Mouse (Mus musculus) hindbrain, embryonic 12.5 days (tissue): Measurements from ENCODE around the gene Cwc22. TPM values are rescaled to one million over a fixed set of nuclear protein-coding genes. Genes with fewer than 3 reads are reported as not detected.

ENCODE experiments used
- ATAC-seq: fragments of 200-750 bp; cut with Nextera tagmentation; 2 replicates; pipeline ENCODE4 v1.8.0; 2017; ENCODE audit warnings: moderate TSS enrichment; ENCODE audit not compliant: low FRiP score
- H3K27ac ChIP-seq: fragments of 300-500 bp; sonication (generic); 2 replicates; pipeline ENCODE4 v1.5.1; 2016; ENCODE audit warnings: mild to moderate bottlenecking
- H3K27me3 ChIP-seq: fragments of 300-500 bp; sonication (generic); 2 replicates; pipeline ENCODE4 v1.6.1; 2016; ENCODE audit warnings: mild to moderate bottlenecking
- H3K36me3 ChIP-seq: fragments of 300-500 bp; sonication (generic); 2 replicates; pipeline ENCODE4 v1.6.1; 2016; ENCODE audit warnings: mild to moderate bottlenecking
- H3K4me1 ChIP-seq: fragments of 300-500 bp; sonication (generic); 2 replicates; pipeline ENCODE4 v1.6.1; 2016
- H3K4me2 ChIP-seq: fragments of 300-500 bp; sonication (generic); replicated peaks from 2 replicates; pipeline ENCODE4 v1.6.1; 2016; ENCODE audit warnings: mild to moderate bottlenecking
- H3K4me3 ChIP-seq: fragments of 300-500 bp; sonication (generic); 2 replicates; pipeline ENCODE4 v1.5.1; 2016; ENCODE audit warnings: mild to moderate bottlenecking
- H3K9ac ChIP-seq: fragments of 300-500 bp; sonication (generic); 2 replicates; pipeline ENCODE4 v1.6.1; 2016; ENCODE audit warnings: mild to moderate bottlenecking, moderate library complexity
- H3K9me3 ChIP-seq: fragments of 300-500 bp; sonication (generic); replicated peaks from 2 replicates; pipeline ENCODE4 v1.6.1; 2016; ENCODE audit warnings: mild to moderate bottlenecking
- WGBS: fragments of 180-500 bp; shearing (Covaris S2); methylation state at CpG from one replicate; pipeline ENCODE4 v1.1.7; 2016; 5-methylcytosine and 5-hydroxymethylcytosine counted together
- polyA plus RNA-seq: library from polyadenylated mRNA; unstranded; fragments of >200 nt; fragmentation: Nextera tagmentation; extraction: Ambion mirVana; gene quantifications from 2 replicates; pipeline ENCODE4 v1.2.1, GENCODE M21; 2016

Gene Cwc22
- polyA plus RNA-seq, 1 experiment from 2014 or later, result 30.3 TPM

GRCm38 (mm10) chr2:77889949-77890348, 56.2 kb downstream of the Cwc22 start:
- H3K27ac ChIP-seq, result no peak overlapping the region
- ATAC-seq, result no peak
- 97% methylated on average over 6 of the region's 6 CpGs for WGBS

DNA sequence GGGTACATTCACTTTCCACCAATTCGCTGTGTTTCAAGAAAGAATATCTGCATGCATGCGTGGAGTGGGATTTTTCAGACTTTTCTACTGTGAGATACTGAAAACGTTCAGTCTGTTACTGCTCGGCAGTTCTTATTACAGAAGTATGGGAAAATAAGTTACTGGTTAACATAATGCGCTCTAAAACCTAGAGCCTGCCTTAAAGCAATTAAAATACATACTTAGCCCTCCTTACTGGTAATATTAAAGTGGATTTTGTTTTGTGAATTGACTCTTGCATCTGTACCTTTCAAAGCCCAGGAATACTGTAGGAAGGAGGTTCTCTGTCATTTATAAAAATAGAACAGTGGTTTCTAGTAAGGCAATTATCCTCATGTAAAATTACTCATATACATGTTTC, 56.8 kb downstream of the Cwc22 start:
- H3K4me2 ChIP-seq, result no peak overlapping the region
- no peaks in the 10 kb centered on the region for H3K4me1 ChIP-seq
- no peaks in the 10 kb centered on the region for H3K27me3 ChIP-seq
- no peak for ATAC-seq
- H3K4me3 ChIP-seq, result no peak overlapping the region
- H3K27ac ChIP-seq, result no peak overlapping the region
- H3K9me3 ChIP-seq, result no peaks in the 10 kb centered on the region
- WGBS, result 94% methylated on average over 5 of the region's 5 CpGs
- no peak overlapping the region for H3K9ac ChIP-seq
- H3K36me3 ChIP-seq, result peaks cover 17% of the 10 kb centered on the region

More at GRCm38 (mm10) chr2:77889949-77890348, 56.2 kb downstream of the Cwc22 start:
- no peaks in the 10 kb centered on the region for H3K27me3 ChIP-seq
- no peaks in the 10 kb centered on the region for H3K4me1 ChIP-seq
- H3K9ac ChIP-seq, result no peak overlapping the region
- H3K4me2 ChIP-seq, result no peak overlapping the region
- H3K9me3 ChIP-seq, result no peaks in the 10 kb centered on the region
- no peak overlapping the region for H3K4me3 ChIP-seq
- H3K36me3 ChIP-seq, result peaks cover 23% of the 10 kb centered on the region

DNA sequence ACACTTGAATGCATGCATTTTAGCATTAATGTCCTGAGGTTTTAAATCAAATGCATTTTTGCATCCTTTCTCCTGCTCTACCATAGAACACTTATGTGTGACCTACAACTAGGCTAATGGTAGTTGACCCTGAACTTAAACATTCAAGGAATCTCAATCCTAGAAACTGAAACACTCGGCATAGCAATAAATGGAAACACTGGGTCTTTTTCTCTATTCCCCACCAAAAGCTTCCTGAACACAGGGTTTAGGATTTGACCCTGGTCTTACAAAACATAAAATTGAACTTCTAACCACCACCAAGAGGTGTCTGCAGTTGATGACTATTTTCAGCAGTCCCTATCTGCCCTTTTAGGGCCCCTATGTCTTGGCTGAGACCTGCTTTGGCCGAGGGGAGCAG, 57.3 kb downstream of the Cwc22 start:
- Histone ChIP-seq H3K9ac (no peak overlapping the region), H3K9me3 (no peaks in the 10 kb centered on the region), H3K27me3 (no peaks in the 10 kb centered on the region), H3K4me3 (no peak overlapping the region), H3K4me1 (no peaks in the 10 kb centered on the region), H3K27ac (no peak overlapping the region), H3K4me2 (no peak overlapping the region), H3K36me3 (peaks cover 14% of the 10 kb centered on the region)
- no peak for ATAC-seq
- WGBS, result 95% methylated on average over 2 of the region's 2 CpGs

GRCm38 (mm10) chr2:77888056-77888455, 58.1 kb downstream of the Cwc22 start:
- no peaks in the 10 kb centered on the region for H3K4me1 ChIP-seq
- H3K9me3 ChIP-seq, result no peaks in the 10 kb centered on the region
- peaks cover 6% of the 10 kb centered on the region for H3K36me3 ChIP-seq
- H3K4me3 ChIP-seq, result no peak overlapping the region
- no peaks in the 10 kb centered on the region for H3K27me3 ChIP-seq
- no peak overlapping the region for H3K9ac ChIP-seq
- 91% methylated on average over 6 of the region's 6 CpGs for WGBS
- H3K27ac ChIP-seq, result no peak overlapping the region
- H3K4me2 ChIP-seq, result no peak overlapping the region
- no peak for ATAC-seq

DNA sequence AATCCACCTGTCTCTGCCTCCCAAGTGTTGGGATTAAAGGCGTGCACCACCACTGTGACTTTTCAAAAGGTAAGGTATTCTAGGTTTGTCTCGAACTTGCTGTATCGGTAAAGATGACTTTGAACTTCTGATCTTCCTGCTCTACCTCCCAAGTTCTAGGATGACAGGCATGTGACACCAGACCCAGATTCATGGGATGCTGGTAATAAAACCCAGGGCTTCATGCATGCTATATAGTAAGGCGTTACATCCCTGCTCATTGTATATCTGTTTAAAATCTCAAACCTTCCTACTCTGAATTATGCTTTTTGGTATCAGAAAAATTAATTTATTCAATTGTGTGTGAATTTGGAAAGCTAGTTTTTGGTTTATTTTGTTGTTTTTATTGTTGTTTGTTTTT, 59.0 kb downstream of the Cwc22 start:
- no peak overlapping the region for H3K27ac ChIP-seq
- H3K9ac ChIP-seq, result no peak overlapping the region
- H3K4me2 ChIP-seq, result no peak overlapping the region
- H3K27me3 ChIP-seq, result no peaks in the 10 kb centered on the region
- H3K36me3 ChIP-seq, result no peaks in the 10 kb centered on the region
- H3K9me3 ChIP-seq, result no peaks in the 10 kb centered on the region
- H3K4me1 ChIP-seq, result no peaks in the 10 kb centered on the region
- WGBS, result 92% methylated on average over 4 of the region's 4 CpGs
- H3K4me3 ChIP-seq, result no peak overlapping the region
- no peak for ATAC-seq

DNA sequence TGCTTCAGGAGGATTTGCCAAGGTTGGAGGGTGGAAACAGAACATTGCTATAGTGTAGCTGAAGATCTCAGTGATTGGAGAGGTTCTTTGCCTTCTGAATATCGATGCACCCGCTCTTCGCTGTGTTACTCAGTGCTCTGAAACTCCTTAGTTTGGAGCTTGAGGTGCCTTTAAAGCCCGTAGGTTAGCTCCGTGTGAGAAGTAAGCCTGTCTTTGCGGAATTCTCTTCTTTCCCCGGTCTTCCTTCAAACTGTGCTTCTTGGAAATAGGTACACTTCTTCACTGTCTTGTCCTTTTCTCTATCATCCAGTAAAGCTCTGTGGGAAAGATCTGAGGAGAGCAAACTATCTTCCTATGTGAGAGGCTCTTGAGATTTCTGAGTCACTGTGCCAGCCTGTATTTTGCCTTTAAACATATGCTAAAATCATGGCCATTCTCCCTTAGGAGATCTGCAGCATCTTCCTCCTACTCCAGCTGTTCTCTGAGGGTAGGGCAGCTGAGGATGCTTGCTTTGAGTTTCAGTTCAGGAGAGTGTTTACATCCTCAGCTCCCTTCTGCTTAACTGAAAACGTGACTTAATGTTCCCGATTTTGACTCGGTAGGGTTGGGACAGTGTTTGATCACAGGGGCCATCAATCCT, 60.6 kb downstream of the Cwc22 start:
- Histone ChIP-seq H3K27ac (no peak overlapping the region), H3K4me3 (no peak overlapping the region), H3K4me1 (no peaks in the 10 kb centered on the region), H3K4me2 (no peak overlapping the region), H3K27me3 (no peaks in the 10 kb centered on the region), H3K9ac (no peak overlapping the region), H3K9me3 (no peaks in the 10 kb centered on the region), H3K36me3 (no peaks in the 10 kb centered on the region)
- ATAC-seq, result no peak
- WGBS, result 88% methylated on average over 10 of the region's 10 CpGs

DNA sequence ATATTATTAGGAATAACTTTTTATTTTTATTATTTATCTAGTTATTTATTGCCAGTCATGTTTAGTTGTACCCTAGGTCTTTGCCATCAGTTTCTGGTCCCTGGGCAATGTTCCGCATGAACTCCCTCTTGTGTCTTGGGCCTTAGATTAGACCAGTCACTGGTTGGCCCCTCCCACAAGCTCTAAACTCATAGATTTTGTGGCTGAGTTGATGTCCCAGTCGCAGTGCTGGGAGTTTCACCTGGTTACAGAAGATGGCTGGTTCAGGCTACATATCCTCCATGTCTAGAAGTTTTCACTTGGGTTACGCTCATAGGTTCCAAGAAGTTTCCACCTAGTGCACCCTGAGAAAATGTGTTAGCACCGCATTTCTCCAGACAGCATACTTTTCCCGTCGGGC, 61.1 kb downstream of the Cwc22 start:
- 94% methylated on average over 6 of the region's 6 CpGs for whole genome bisulfite sequencing
- no peaks in the 10 kb centered on the region for H3K9me3 ChIP-seq

GRCm38 (mm10) chr2:77884491-77884890, 61.7 kb downstream of the Cwc22 start:
- WGBS, result 95% methylated on average over 3 of the region's 3 CpGs

More for the DNA sequence above, 61.1 kb downstream of the Cwc22 start:
- Histone ChIP-seq H3K4me2 (no peak overlapping the region), H3K4me3 (no peak overlapping the region), H3K36me3 (no peaks in the 10 kb centered on the region), H3K4me1 (no peaks in the 10 kb centered on the region), H3K27ac (no peak overlapping the region), H3K27me3 (no peaks in the 10 kb centered on the region), H3K9ac (no peak overlapping the region)
- no peak for ATAC-seq

GRCm38 (mm10) chr2:77882961-77883360, 63.2 kb downstream of the Cwc22 start:
- no peaks in the 10 kb centered on the region for H3K36me3 ChIP-seq
- H3K27me3 ChIP-seq, result no peaks in the 10 kb centered on the region
- WGBS, result 85% methylated on average over 4 of the region's 4 CpGs
- no peak for ATAC-seq
- no peak overlapping the region for H3K27ac ChIP-seq
- no peak overlapping the region for H3K9ac ChIP-seq
- no peaks in the 10 kb centered on the region for H3K9me3 ChIP-seq
- H3K4me3 ChIP-seq, result no peak overlapping the region
- H3K4me1 ChIP-seq, result no peaks in the 10 kb centered on the region
- H3K4me2 ChIP-seq, result no peak overlapping the region

More at GRCm38 (mm10) chr2:77884491-77884890, 61.7 kb downstream of the Cwc22 start:
- Histone ChIP-seq H3K9ac (no peak overlapping the region), H3K27ac (no peak overlapping the region), H3K9me3 (no peaks in the 10 kb centered on the region), H3K36me3 (no peaks in the 10 kb centered on the region), H3K27me3 (no peaks in the 10 kb centered on the region), H3K4me3 (no peak overlapping the region), H3K4me2 (no peak overlapping the region), H3K4me1 (no peaks in the 10 kb centered on the region)
- no peak for ATAC-seq

DNA sequence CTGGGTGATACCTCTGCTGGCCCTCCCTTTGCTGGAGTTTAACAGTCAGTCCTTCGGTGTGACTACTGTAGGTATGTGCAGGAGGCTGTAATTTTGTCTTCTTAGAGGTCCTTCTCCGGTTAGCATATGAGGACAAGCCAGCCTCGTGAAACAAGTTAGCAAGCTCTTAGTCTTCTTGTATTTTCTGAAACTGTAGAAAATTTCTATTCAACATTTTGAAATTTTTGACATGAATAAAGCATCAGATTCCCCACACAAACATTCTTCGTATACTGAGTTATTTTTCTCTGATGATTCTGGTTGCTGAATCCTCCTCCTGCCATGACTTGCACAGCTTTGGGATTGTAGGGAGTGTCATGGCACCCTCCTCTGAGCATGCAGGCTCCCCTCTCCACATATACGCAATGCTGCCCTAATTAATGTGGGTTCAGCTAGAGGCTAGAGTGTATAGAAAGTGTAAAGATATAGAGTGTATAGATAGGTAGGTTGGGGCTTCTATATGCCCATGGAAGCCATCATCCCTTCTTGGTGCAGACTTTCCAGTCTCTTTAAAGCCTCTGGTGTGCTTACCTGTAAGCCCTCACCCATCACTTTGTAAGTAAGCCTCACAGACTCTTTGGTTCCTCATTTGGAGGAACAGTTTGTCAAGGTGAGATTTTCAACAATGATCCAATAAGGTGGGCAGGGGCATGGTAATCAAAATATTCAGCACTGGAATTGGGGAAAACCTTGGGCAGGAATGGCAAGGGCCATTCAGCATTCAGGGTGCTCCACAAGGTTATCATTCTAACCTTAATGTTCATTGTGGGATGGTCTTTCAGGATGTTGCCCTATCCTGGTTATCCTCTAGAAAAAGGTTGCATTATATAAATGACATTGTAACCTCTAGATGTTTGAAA, 64.6 kb downstream of the Cwc22 start:
- no peaks in the 10 kb centered on the region for H3K4me1 ChIP-seq
- H3K4me3 ChIP-seq, result no peak overlapping the region
- H3K27ac ChIP-seq, result no peak overlapping the region
- no peak overlapping the region for H3K4me2 ChIP-seq
- no peak overlapping the region for H3K9ac ChIP-seq
- no peaks in the 10 kb centered on the region for H3K36me3 ChIP-seq
- ATAC-seq, result no peak
- H3K27me3 ChIP-seq, result no peaks in the 10 kb centered on the region
- 91% methylated on average over 5 of the region's 5 CpGs for WGBS
- H3K9me3 ChIP-seq, result no peaks in the 10 kb centered on the region

- H3K27me3 ChIP-seq, result no peaks in the 10 kb centered on the region
- no peaks in the 10 kb centered on the region for H3K4me1 ChIP-seq
- 88% methylated on average over 1 of the region's 1 CpGs for WGBS
- H3K4me2 ChIP-seq, result no peak overlapping the region
- no peaks in the 10 kb centered on the region for H3K36me3 ChIP-seq
- no peak for ATAC-seq
- no peak overlapping the region for H3K4me3 ChIP-seq
- H3K27ac ChIP-seq, result no peak overlapping the region
- no peaks in the 10 kb centered on the region for H3K9me3 ChIP-seq
- H3K9ac ChIP-seq, result no peak overlapping the region
These were observed 65.8 kb downstream of the Cwc22 start for GRCm38 (mm10) chr2:77880351-77880750.

- no peak for ATAC-seq
- H3K9ac ChIP-seq, result no peak overlapping the region
- H3K4me1 ChIP-seq, result no peaks in the 10 kb centered on the region
- H3K27me3 ChIP-seq, result no peaks in the 10 kb centered on the region
- H3K4me2 ChIP-seq, result no peak overlapping the region
- no peaks in the 10 kb centered on the region for H3K9me3 ChIP-seq
- WGBS, result 76% methylated on average over 5 of the region's 5 CpGs
- H3K4me3 ChIP-seq, result no peak overlapping the region
- H3K36me3 ChIP-seq, result no peaks in the 10 kb centered on the region
- no peak overlapping the region for H3K27ac ChIP-seq
These were observed 66.4 kb downstream of the Cwc22 start for GRCm38 (mm10) chr2:77879736-77880135.
